Mouse (Mus musculus): Measurements from ENCODE around the gene Gm6525. TPM values are rescaled to one million over a fixed set of nuclear protein-coding genes. Genes with fewer than 3 reads are reported as not detected.

Gene Gm6525
- total and polyA plus RNA-seq, 2 experiments, result not detected

- peak; percentile 61 for DNase-seq (ENCODE audit: extremely low read depth, low read depth, low spot score)
These were observed 1.7 kb downstream of the Gm6525 start for GRCm38 (mm10) chr3:84175337-84176315.

GRCm38 (mm10) chr3:84177834-84178233, 3.9 kb downstream of the Gm6525 start:
- H3K9ac ChIP-seq (ENCODE audit: low read depth, low read length), result no peak overlapping the region
- H3K4me3 ChIP-seq (ENCODE audit: insufficient read depth, low read depth, low read length), result no peak overlapping the region
- WGBS, result 64% methylated on average over 2 of the region's 2 CpGs
- DNase-seq (ENCODE audit: extremely low read depth, low read depth, low spot score), result no peak
- TF ChIP-seq CTCF (IDR thresholded peaks at IDR 0.05; ENCODE audit: low read depth, low read length) (no peak), POLR2A (IDR thresholded peaks at IDR 0.05; ENCODE audit: extremely low read depth, insufficient read depth, low read length) (no peak)
- peaks cover 5% of the 10 kb centered on the region for H3K4me1 ChIP-seq (ENCODE audit: control insufficient read depth, insufficient read depth, low read length)
- H3K36me3 ChIP-seq (ENCODE audit: control insufficient read depth, insufficient read depth, low read length), result peaks cover 4% of the 10 kb centered on the region; the same call in 1 of the 2 replicates
- H3K27ac ChIP-seq (replicated peaks; ENCODE audit: insufficient read depth, low read depth, low read length), result no peak overlapping the region
- H3K79me2 ChIP-seq (ENCODE audit: control insufficient read depth, insufficient read depth, low read length), result no peaks in the 10 kb centered on the region
- H3K27me3 ChIP-seq (ENCODE audit: control insufficient read depth, insufficient read depth, low read length), result no peaks in the 10 kb centered on the region

More at GRCm38 (mm10) chr3:84175337-84176315, 1.7 kb downstream of the Gm6525 start:
- Histone ChIP-seq H3K4me3 (ENCODE audit: insufficient read depth, low read depth, low read length) (no peak overlapping the region), H3K36me3 (ENCODE audit: control insufficient read depth, insufficient read depth, low read length) (peaks cover 5% of the 10 kb centered on the region; the same call in 1 of the 2 replicates), H3K4me1 (ENCODE audit: control insufficient read depth, insufficient read depth, low read length) (no peaks in the 10 kb centered on the region), H3K9ac (ENCODE audit: low read depth, low read length) (no peak overlapping the region), H3K79me2 (ENCODE audit: control insufficient read depth, insufficient read depth, low read length) (no peaks in the 10 kb centered on the region), H3K27me3 (ENCODE audit: control insufficient read depth, insufficient read depth, low read length) (no peaks in the 10 kb centered on the region), H3K27ac (replicated peaks; ENCODE audit: insufficient read depth, low read depth, low read length) (no peak overlapping the region)
- WGBS, result 58% methylated on average over 7 of the region's 7 CpGs
- TF ChIP-seq CTCF (IDR thresholded peaks at IDR 0.05; ENCODE audit: low read depth, low read length), result peak; percentile 70
- no peak for TF ChIP-seq POLR2A (IDR thresholded peaks at IDR 0.05; ENCODE audit: extremely low read depth, insufficient read depth, low read length)

DNA sequence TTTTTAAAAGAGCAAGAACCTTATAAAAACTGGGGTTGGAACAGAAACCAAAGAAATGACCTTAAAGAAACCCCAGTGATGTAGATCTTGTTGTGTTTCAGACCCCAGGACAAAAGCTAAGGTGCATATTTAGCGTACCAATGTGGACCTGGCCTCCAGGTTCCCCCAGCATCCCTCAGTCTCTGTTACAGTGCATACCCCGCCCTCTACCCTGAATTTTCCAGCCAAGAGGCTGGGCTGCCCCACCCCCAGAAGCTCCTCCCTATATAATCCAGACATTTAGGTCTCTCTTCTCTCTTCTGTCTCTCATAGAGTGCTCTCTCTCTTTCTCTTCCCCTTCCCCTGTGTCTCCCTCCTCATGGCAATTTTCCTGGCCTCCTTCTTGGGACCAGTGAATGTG, 6.4 kb downstream of the Gm6525 start:
- WGBS, result 94% methylated on average over 2 of the region's 2 CpGs
- Histone ChIP-seq H3K27me3 (ENCODE audit: control insufficient read depth, insufficient read depth, low read length) (no peaks in the 10 kb centered on the region), H3K9ac (ENCODE audit: low read depth, low read length) (no peak overlapping the region), H3K4me3 (ENCODE audit: insufficient read depth, low read depth, low read length) (no peak overlapping the region), H3K27ac (replicated peaks; ENCODE audit: insufficient read depth, low read depth, low read length) (no peak overlapping the region), H3K79me2 (ENCODE audit: control insufficient read depth, insufficient read depth, low read length) (no peaks in the 10 kb centered on the region), H3K4me1 (ENCODE audit: control insufficient read depth, insufficient read depth, low read length) (peaks cover 5% of the 10 kb centered on the region), H3K36me3 (ENCODE audit: control insufficient read depth, insufficient read depth, low read length) (no peaks in the 10 kb centered on the region)
- TF ChIP-seq CTCF (IDR thresholded peaks at IDR 0.05; ENCODE audit: low read depth, low read length), result no peak
- no peak for TF ChIP-seq POLR2A (IDR thresholded peaks at IDR 0.05; ENCODE audit: extremely low read depth, insufficient read depth, low read length)
- DNase-seq (ENCODE audit: extremely low read depth, low read depth, low spot score), result no peak

- TF ChIP-seq POLR2A (IDR thresholded peaks at IDR 0.05; ENCODE audit: extremely low read depth, insufficient read depth, low read length), result no peak
- no peak for TF ChIP-seq CTCF (IDR thresholded peaks at IDR 0.05; ENCODE audit: low read depth, low read length)
- no peak overlapping the region for H3K4me3 ChIP-seq (ENCODE audit: insufficient read depth, low read depth, low read length)
- H3K4me1 ChIP-seq (ENCODE audit: control insufficient read depth, insufficient read depth, low read length), result peaks cover 5% of the 10 kb centered on the region
- H3K27ac ChIP-seq (replicated peaks; ENCODE audit: insufficient read depth, low read depth, low read length), result no peak overlapping the region
- peak; percentile 94 for DNase-seq (ENCODE audit: extremely low read depth, low read depth, low spot score)
- no peak overlapping the region for H3K9ac ChIP-seq (ENCODE audit: low read depth, low read length)
- no peaks in the 10 kb centered on the region for H3K27me3 ChIP-seq (ENCODE audit: control insufficient read depth, insufficient read depth, low read length)
- no peaks in the 10 kb centered on the region for H3K79me2 ChIP-seq (ENCODE audit: control insufficient read depth, insufficient read depth, low read length)
- WGBS, result 15% methylated on average over 8 of the region's 8 CpGs
- H3K36me3 ChIP-seq (ENCODE audit: control insufficient read depth, insufficient read depth, low read length), result no peaks in the 10 kb centered on the region
These were observed 7.2 kb downstream of the Gm6525 start for GRCm38 (mm10) chr3:84181102-84181501.

GRCm38 (mm10) chr3:84181717-84182116, 7.8 kb downstream of the Gm6525 start:
- Histone ChIP-seq H3K27ac (replicated peaks; ENCODE audit: insufficient read depth, low read depth, low read length) (no peak overlapping the region), H3K4me1 (ENCODE audit: control insufficient read depth, insufficient read depth, low read length) (peaks cover 5% of the 10 kb centered on the region), H3K9ac (ENCODE audit: low read depth, low read length) (no peak overlapping the region), H3K27me3 (ENCODE audit: control insufficient read depth, insufficient read depth, low read length) (no peaks in the 10 kb centered on the region), H3K79me2 (ENCODE audit: control insufficient read depth, insufficient read depth, low read length) (no peaks in the 10 kb centered on the region; the same call in 1 of the 2 replicates), H3K4me3 (ENCODE audit: insufficient read depth, low read depth, low read length) (no peak overlapping the region), H3K36me3 (ENCODE audit: control insufficient read depth, insufficient read depth, low read length) (no peaks in the 10 kb centered on the region)
- TF ChIP-seq POLR2A (IDR thresholded peaks at IDR 0.05; ENCODE audit: extremely low read depth, insufficient read depth, low read length) (no peak), CTCF (IDR thresholded peaks at IDR 0.05; ENCODE audit: low read depth, low read length) (no peak)
- 88% methylated on average over 4 of the region's 4 CpGs for WGBS
- DNase-seq (ENCODE audit: extremely low read depth, low read depth, low spot score), result no peak
